Mouse (Mus musculus): Measurements from ENCODE around the gene Cel. TPM values are rescaled to one million over a fixed set of nuclear protein-coding genes. Genes with fewer than 3 reads are reported as not detected.

Cel gene
- polyA plus RNA-seq, 1 experiment = not detected

DNA sequence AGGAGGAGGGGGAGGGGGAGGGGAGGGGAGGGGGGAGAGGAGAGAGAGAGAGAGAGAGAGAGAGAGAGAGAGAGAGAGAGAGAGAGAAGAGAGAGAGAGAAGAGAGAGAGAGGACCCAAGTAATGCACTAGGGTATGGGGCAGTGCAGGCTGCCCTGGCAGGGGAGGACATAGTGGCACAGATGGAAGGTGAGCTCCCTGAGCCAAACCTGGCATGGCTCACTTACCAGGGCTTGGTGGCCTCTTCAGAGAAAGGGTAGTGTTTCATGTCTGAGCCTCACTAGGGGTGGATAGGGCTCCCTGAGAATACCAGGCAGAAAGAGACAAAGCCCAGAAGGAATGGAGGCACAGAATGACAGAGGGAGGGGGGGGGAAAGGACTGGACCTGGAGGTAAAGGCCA is 627 bp upstream of the Cel start:
- H3K9me3 ChIP-seq = no peaks in the 10 kb centered on the region
- peaks cover 17% of the 10 kb centered on the region for H3K4me1 ChIP-seq
- peaks cover 44% of the 10 kb centered on the region for H3K27me3 ChIP-seq (replicated peaks)
- no peak for TF ChIP-seq FLI1 (IDR thresholded peaks at IDR 0.05; ENCODE audit: low read length)
- no peak for TF ChIP-seq GATA1 (IDR thresholded peaks at IDR 0.05; ENCODE audit: borderline replicate concordance, low read length)
- peaks cover 44% of the 10 kb centered on the region for H3K36me3 ChIP-seq (replicated peaks; ENCODE audit: low read length)
- no peak overlapping the region for H3K4me3 ChIP-seq (replicated peaks)

DNA sequence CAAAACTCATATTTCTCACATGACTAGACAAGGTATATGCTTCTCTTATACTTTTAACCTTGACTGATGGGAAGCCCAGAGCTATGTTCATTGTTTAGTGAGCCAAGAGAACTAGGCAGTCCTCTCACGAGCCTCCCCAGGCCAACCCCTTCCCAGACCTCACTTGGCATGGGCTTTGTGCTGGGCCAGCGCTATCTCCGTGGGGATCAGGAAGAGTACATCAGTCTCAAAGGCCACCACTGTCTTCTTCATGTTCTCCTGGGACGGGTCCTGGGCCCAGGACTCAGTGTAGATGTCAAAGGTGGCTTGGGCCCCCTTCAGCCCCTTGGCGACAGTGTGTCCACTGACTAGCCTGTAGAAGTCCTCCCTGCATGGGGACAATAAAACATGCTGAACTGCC is 5.8 kb downstream of the Cel start:
- no peak for TF ChIP-seq FLI1 (IDR thresholded peaks at IDR 0.05; ENCODE audit: low read length)
- TF ChIP-seq GATA1 (IDR thresholded peaks at IDR 0.05; ENCODE audit: borderline replicate concordance, low read length) = no peak
- Histone ChIP-seq H3K4me1 (0 out of 2 replicates have a peak, but pooled peaks cover 1% of the 10 kb centered on the region), H3K36me3 (replicated peaks; ENCODE audit: low read length) (peaks cover 9% of the 10 kb centered on the region), H3K27me3 (replicated peaks) (peaks cover 71% of the 10 kb centered on the region), H3K9me3 (no peaks in the 10 kb centered on the region; the same call in 1 of the 2 replicates), H3K4me3 (replicated peaks) (peak overlapping the region; percentile 18)

DNA sequence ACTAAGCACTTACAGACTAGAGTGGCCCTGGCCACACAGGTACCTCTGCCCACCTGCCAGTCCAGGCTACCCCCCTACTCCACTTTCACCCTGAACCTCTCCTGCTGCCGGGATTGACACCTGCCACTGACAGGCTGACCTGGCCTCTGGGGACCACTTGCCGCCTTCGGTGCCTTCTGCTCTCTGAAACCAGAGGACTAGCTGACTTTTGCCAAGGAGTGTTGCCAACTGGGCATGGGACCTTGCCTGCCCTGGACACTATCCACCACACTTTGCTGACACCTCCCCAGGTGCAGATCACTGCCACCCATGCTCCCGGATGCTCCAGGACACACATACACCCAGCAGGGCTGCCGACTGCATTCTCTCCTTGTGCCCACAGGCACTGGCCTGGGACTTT is 10.9 kb downstream of the Cel start:
- Histone ChIP-seq H3K27me3 (replicated peaks) (peaks cover 45% of the 10 kb centered on the region), H3K36me3 (replicated peaks; ENCODE audit: low read length) (peaks cover 60% of the 10 kb centered on the region), H3K4me1 (peaks cover 32% of the 10 kb centered on the region), H3K9me3 (no peaks in the 10 kb centered on the region; the same call in 1 of the 2 replicates), H3K4me3 (replicated peaks) (no peak overlapping the region)
- TF ChIP-seq GATA1 (IDR thresholded peaks at IDR 0.05; ENCODE audit: borderline replicate concordance, low read length) (no peak), FLI1 (IDR thresholded peaks at IDR 0.05; ENCODE audit: low read length) (no peak)

DNA sequence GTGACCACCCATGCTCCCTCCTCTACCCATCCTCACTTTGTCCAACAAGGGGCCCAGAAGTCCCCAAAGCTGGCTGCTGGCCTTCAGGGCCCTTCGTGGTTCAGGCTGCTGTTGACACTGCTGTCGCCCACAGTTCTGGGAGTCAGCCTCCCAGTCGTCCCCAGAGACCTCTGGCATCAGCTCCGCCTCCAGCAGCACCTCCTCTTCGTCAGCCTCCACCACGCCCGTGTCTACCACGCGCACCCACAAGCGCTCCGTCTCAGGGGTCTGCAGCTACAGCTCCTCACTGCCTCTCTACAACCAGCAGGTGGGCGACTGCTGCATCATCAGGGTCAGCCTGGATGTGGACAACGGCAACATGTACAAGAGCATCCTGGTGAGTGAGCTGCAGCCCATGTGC is 14.0 kb downstream of the Cel start:
- Histone ChIP-seq H3K4me1 (peaks cover 58% of the 10 kb centered on the region), H3K4me3 (replicated peaks) (no peak overlapping the region), H3K27me3 (replicated peaks) (peaks cover 53% of the 10 kb centered on the region), H3K9me3 (no peaks in the 10 kb centered on the region), H3K36me3 (replicated peaks; ENCODE audit: low read length) (peaks cover 90% of the 10 kb centered on the region)
- TF ChIP-seq FLI1 (IDR thresholded peaks at IDR 0.05; ENCODE audit: low read length) (no peak), GATA1 (IDR thresholded peaks at IDR 0.05; ENCODE audit: borderline replicate concordance, low read length) (no peak)

DNA sequence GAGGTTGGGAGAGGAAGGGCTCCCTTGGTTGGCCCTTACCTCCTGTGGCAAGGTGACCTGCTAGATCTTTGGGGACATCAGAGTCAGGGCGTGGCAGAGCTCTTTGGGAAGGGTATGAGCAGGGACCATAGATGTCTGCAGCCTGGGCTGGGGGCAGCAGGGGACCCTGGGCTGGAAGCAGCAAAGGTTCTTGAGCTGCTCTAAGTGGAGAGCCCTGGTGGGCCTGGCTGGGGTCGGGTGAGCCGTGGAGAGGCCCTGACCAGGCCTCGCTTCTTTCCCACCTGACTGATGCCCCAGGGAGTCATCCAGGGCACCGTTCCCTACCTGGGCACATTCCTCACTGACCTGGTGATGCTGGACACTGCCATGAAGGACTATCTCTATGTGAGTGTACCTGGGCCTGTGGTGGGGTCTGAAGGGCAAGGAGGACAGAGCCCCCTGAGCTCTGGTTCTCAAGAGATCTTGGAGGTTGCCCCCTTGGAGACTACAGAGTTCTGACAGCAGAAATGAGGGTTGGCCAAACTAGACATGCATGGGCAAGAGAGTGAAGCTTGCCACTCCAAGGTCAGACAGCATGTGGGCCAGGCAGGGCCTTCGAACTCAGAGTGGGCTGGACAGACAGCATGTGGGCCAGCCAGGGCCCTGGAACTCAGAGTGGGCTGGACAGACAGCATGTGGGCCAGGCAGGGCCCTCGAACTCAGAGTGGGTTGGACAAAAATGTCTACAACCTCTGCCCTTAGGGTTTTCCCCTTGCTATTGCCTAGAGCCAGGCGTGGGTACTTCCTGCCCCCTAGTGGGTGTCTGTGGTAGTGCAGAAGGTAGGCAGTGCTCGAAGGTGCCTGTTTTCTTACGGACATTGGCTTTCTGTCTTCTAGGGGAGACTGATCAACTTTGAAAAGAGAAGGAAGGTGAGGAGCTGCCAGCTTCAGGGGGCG is 15.7 kb downstream of the Cel start:
- H3K4me1 ChIP-seq = peaks cover 58% of the 10 kb centered on the region
- no peak for TF ChIP-seq GATA1 (IDR thresholded peaks at IDR 0.05; ENCODE audit: borderline replicate concordance, low read length)
- TF ChIP-seq FLI1 (IDR thresholded peaks at IDR 0.05; ENCODE audit: low read length) = no peak
- H3K36me3 ChIP-seq (replicated peaks; ENCODE audit: low read length) = peaks cover 97% of the 10 kb centered on the region
- H3K27me3 ChIP-seq (replicated peaks) = peaks cover 62% of the 10 kb centered on the region
- no peaks in the 10 kb centered on the region for H3K9me3 ChIP-seq
- no peak overlapping the region for H3K4me3 ChIP-seq (replicated peaks)

DNA sequence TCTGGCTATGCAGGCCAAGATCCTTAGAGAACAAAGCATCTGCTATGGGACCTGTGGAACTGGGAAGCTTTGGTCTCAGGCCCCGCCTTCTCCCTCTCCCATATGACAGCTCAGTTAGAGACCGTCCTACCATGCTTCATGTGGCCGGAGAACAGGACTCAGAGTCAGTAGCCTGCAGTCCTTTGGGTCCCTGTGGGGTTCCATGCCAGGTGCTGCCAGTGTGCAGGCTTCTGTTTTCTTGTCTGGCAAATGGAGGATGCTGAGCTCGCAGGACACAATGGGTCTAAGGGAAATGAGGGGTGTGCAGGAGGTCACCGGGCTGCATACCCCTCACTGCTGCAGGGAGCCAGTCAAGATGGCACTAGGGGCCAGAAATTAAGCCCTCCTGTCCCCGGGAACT is 16.6 kb downstream of the Cel start:
- Histone ChIP-seq H3K9me3 (no peaks in the 10 kb centered on the region), H3K4me1 (peaks cover 58% of the 10 kb centered on the region), H3K4me3 (replicated peaks) (no peak overlapping the region), H3K27me3 (replicated peaks) (peaks cover 64% of the 10 kb centered on the region), H3K36me3 (replicated peaks; ENCODE audit: low read length) (peaks cover 97% of the 10 kb centered on the region)
- TF ChIP-seq FLI1 (IDR thresholded peaks at IDR 0.05; ENCODE audit: low read length) = no peak
- TF ChIP-seq GATA1 (IDR thresholded peaks at IDR 0.05; ENCODE audit: borderline replicate concordance, low read length) = no peak

DNA sequence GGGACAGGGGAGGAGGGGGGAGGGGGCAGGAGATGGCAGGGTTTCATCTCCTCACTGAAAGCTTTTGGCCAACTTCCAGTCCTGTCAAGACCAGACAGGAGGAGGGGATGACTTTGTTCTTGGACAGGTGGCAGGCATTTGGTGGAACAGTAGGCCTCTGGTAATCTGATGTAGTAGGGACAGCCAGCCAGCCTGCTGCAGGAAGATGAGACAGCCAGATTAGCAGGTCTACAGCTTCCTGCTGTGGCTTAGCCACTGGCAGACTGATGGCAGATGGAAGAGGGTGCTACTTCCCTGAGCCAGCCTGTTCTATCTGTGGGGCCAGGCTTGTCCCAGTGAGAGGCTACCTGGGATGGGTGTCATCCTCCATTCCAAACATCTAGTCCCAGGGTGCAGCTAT is 17.2 kb downstream of the Cel start:
- Histone ChIP-seq H3K9me3 (no peaks in the 10 kb centered on the region), H3K4me3 (replicated peaks) (peak overlapping the region; percentile 42), H3K27me3 (replicated peaks) (peaks cover 65% of the 10 kb centered on the region), H3K36me3 (replicated peaks; ENCODE audit: low read length) (peaks cover 94% of the 10 kb centered on the region), H3K4me1 (peaks cover 56% of the 10 kb centered on the region)
- no peak for TF ChIP-seq GATA1 (IDR thresholded peaks at IDR 0.05; ENCODE audit: borderline replicate concordance, low read length)

DNA sequence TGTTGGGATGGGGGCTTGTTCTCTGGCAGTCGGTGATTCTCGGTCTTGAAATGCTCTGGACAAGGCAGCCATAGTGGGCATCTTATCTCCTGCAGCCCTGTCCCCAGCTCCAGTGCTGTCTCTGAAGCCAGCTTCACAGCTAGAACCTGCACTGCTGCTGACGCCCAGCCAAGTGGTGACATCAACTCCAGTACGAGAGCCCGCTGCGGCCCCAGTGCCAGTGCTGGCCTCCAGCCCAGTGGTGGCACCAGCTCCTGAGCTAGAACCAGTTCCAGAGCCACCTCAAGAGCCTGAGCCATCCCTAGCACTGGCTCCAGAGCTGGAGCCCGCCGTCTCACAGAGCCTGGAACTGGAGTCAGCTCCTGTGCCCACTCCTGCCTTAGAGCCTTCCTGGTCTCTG is 19.3 kb downstream of the Cel start:
- Histone ChIP-seq H3K27me3 (replicated peaks) (peaks cover 73% of the 10 kb centered on the region), H3K4me3 (replicated peaks) (no peak overlapping the region), H3K36me3 (replicated peaks; ENCODE audit: low read length) (peaks cover 78% of the 10 kb centered on the region), H3K4me1 (peaks cover 61% of the 10 kb centered on the region), H3K9me3 (no peaks in the 10 kb centered on the region)
- TF ChIP-seq GATA1 (IDR thresholded peaks at IDR 0.05; ENCODE audit: borderline replicate concordance, low read length) (no peak), FLI1 (IDR thresholded peaks at IDR 0.05; ENCODE audit: low read length) (no peak)

DNA sequence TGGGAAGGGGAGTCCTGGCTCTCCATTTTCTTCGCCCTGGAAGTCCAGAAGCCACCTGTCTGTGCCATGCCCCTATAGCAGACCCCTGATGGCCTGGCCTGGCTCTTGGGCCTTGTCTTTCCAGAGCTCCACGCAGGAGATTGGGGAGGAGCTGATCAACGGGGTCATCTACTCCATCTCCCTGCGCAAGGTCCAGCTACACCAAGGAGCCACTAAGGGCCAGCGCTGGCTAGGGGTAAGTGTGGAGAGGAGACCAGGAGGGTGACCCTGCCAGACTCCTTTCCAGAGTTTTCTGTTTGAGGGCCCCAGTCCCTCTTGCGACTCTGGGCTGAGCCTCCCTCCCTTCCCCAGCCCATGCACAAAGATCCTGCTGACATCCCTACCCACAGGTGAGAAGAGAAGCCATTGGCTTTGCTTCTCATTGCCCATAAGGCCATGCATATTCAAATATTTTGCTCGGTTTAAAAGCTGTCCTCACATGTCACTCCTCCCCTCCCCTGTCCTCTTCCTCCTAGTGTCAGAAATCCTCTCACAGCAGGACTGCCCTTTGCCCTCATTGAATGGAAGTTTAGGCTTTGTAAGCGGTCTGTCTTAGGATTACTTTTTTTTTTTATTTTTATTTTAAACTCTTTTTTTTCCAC is 22.5 kb downstream of the Cel start:
- peaks cover 66% of the 10 kb centered on the region for H3K4me1 ChIP-seq
- no peaks in the 10 kb centered on the region for H3K9me3 ChIP-seq
- H3K36me3 ChIP-seq (replicated peaks; ENCODE audit: low read length) = peaks cover 52% of the 10 kb centered on the region
- H3K4me3 ChIP-seq (replicated peaks) = no peak overlapping the region
- TF ChIP-seq FLI1 (IDR thresholded peaks at IDR 0.05; ENCODE audit: low read length) = no peak
- TF ChIP-seq GATA1 (IDR thresholded peaks at IDR 0.05; ENCODE audit: borderline replicate concordance, low read length) = no peak
- peaks cover 86% of the 10 kb centered on the region for H3K27me3 ChIP-seq (replicated peaks)

DNA sequence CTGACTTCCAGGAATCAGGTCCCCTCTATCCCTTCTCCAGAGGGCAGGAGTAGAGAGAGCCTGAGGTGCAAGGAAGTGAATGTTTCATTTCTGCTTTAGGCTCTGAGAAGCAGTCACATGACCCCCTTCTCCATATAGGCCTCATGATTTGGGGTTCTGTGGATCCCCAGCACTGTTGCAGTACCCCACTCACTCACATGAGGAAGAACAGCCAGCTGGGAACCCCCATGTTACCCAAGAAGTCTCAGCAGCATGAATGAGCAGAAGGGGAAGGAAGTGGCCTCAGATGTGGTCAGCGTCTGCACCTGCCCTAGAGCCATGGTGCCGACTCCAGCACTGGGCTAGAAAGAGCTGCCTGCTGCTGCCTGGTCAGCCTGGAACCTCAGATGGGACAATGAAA is 23.3 kb downstream of the Cel start:
- H3K4me1 ChIP-seq = peaks cover 67% of the 10 kb centered on the region
- TF ChIP-seq FLI1 (IDR thresholded peaks at IDR 0.05; ENCODE audit: low read length) = no peak
- TF ChIP-seq GATA1 (IDR thresholded peaks at IDR 0.05; ENCODE audit: borderline replicate concordance, low read length) = no peak
- H3K9me3 ChIP-seq = no peaks in the 10 kb centered on the region
- H3K36me3 ChIP-seq (replicated peaks; ENCODE audit: low read length) = peaks cover 45% of the 10 kb centered on the region
- peak overlapping the region; percentile 72 for H3K4me3 ChIP-seq (replicated peaks)
- peaks cover 86% of the 10 kb centered on the region for H3K27me3 ChIP-seq (replicated peaks)

All from megakaryocyte, embryonic 14.5 days (primary cell).